Mouse (Mus musculus): ENCODE data around the gene St3gal3. TPM values are rescaled to one million over a fixed set of nuclear protein-coding genes. Genes with fewer than 3 reads are reported as not detected.

St3gal3 gene
- total and polyA plus RNA-seq, 2 experiments from 2014 or later: 11.8 to 50.9 TPM

GRCm38 (mm10) chr4:118108779-118109178 is 25.9 kb downstream of the St3gal3 start:
- Histone ChIP-seq H3K36me3 (ENCODE audit: insufficient read depth, low read length) (no peaks in the 10 kb centered on the region), H3K4me2 (ENCODE audit: low read depth, low read length) (no peak overlapping the region), H3K27me3 (ENCODE audit: insufficient read depth, low read length) (no peaks in the 10 kb centered on the region), H3K4me1 (ENCODE audit: insufficient read depth, low read length) (no peaks in the 10 kb centered on the region), H3K27ac (no peak overlapping the region), H3K9me3 (ENCODE audit: low read length) (no peaks in the 10 kb centered on the region), H3K4me3 (ENCODE audit: low read length) (no peak overlapping the region), H3K9ac (replicated peaks; ENCODE audit: low read length) (no peak overlapping the region)
- ATAC-seq: no peak
- no peak for TF ChIP-seq CTCF (IDR thresholded peaks at IDR 0.05; ENCODE audit: low read depth)
- WGBS: 80% methylated on average over 7 of the region's 7 CpGs
- no peak for DNase-seq (ENCODE audit: low spot score)

- no peak overlapping the region for H3K9ac ChIP-seq (replicated peaks; ENCODE audit: low read length)
- H3K4me3 ChIP-seq (ENCODE audit: low read length): no peak overlapping the region
- 89% methylated on average over 3 of the region's 3 CpGs for WGBS
- no peak for DNase-seq (ENCODE audit: low spot score)
- ATAC-seq: no peak
- H3K27me3 ChIP-seq (ENCODE audit: insufficient read depth, low read length): no peaks in the 10 kb centered on the region
- H3K4me1 ChIP-seq (ENCODE audit: insufficient read depth, low read length): no peaks in the 10 kb centered on the region
- H3K36me3 ChIP-seq (ENCODE audit: insufficient read depth, low read length): no peaks in the 10 kb centered on the region
- H3K4me2 ChIP-seq (ENCODE audit: low read depth, low read length): no peak overlapping the region
- TF ChIP-seq CTCF (IDR thresholded peaks at IDR 0.05; ENCODE audit: low read depth): no peak
- H3K9me3 ChIP-seq (ENCODE audit: low read length): no peaks in the 10 kb centered on the region
- H3K27ac ChIP-seq: no peak overlapping the region
Observed at GRCm38 (mm10) chr4:118105256-118106053, 29.3 kb downstream of the St3gal3 start.

DNA sequence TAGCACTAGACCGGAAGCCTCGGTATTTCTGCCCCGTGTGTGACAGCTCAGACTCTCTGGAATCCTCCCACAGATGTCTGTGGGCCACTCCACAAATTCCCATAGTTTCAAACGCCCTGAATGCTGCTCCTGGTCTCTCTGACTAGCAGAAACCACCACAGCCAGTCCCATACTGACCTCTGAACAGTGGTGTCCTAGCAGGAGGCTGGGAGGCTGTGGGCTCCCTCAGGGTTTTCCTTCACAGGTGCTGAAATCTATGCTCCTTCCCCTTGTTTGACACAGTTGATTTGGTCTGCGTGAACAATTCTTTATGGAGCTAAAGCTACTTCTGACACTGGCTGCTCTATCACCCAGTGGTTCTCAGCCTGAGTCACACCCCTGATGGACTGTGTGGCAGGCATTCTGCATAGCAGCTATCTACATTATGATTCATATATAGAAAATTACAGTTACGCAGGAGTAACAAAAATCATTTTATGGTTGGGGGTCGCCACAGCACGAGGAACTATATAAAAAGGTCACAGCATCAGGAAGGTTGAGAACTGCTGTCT is 31.4 kb downstream of the St3gal3 start:
- Histone ChIP-seq H3K27me3 (ENCODE audit: insufficient read depth, low read length) (no peaks in the 10 kb centered on the region), H3K9ac (replicated peaks; ENCODE audit: low read length) (no peak overlapping the region), H3K36me3 (ENCODE audit: insufficient read depth, low read length) (no peaks in the 10 kb centered on the region), H3K4me3 (ENCODE audit: low read length) (no peak overlapping the region), H3K9me3 (ENCODE audit: low read length) (no peaks in the 10 kb centered on the region), H3K27ac (no peak overlapping the region), H3K4me1 (ENCODE audit: insufficient read depth, low read length) (no peaks in the 10 kb centered on the region), H3K4me2 (ENCODE audit: low read depth, low read length) (no peak overlapping the region)
- TF ChIP-seq CTCF (IDR thresholded peaks at IDR 0.05; ENCODE audit: low read depth): no peak
- no peak for ATAC-seq
- WGBS: 84% methylated on average over 8 of the region's 8 CpGs
- DNase-seq (ENCODE audit: low spot score): no peak

DNA sequence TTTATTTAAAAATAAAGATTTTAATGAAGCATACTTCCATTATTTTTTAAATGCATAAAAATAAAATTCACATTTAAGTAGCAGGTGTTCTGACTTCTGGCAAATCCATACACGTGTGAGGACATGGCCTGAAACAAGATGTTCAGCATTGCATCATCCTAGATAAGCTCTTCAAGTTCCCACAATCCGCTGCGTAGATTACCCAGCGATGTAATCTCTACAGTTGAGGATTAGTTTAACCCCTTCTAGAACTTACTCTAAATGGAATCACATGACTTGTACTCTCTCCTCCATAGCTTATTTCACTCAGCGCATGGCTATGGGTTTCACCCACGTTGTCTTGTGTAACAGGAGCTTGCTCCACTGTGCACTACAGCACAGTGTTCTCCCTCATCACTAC is 33.2 kb downstream of the St3gal3 start:
- H3K27ac ChIP-seq: no peak overlapping the region
- no peak for ATAC-seq
- no peak overlapping the region for H3K9ac ChIP-seq (replicated peaks; ENCODE audit: low read length)
- no peaks in the 10 kb centered on the region for H3K27me3 ChIP-seq (ENCODE audit: insufficient read depth, low read length)
- H3K4me3 ChIP-seq (ENCODE audit: low read length): no peak overlapping the region
- 86% methylated on average over 6 of the region's 6 CpGs for WGBS
- H3K4me2 ChIP-seq (ENCODE audit: low read depth, low read length): no peak overlapping the region
- DNase-seq (ENCODE audit: low spot score): no peak
- H3K9me3 ChIP-seq (ENCODE audit: low read length): no peaks in the 10 kb centered on the region
- TF ChIP-seq CTCF (IDR thresholded peaks at IDR 0.05; ENCODE audit: low read depth): no peak
- H3K4me1 ChIP-seq (ENCODE audit: insufficient read depth, low read length): no peaks in the 10 kb centered on the region
- no peaks in the 10 kb centered on the region for H3K36me3 ChIP-seq (ENCODE audit: insufficient read depth, low read length)

- no peaks in the 10 kb centered on the region for H3K27me3 ChIP-seq (ENCODE audit: insufficient read depth, low read length)
- ATAC-seq: peak; percentile 71; the same call in 1 of the 2 replicates
- no peak overlapping the region for H3K27ac ChIP-seq
- no peak overlapping the region for H3K4me3 ChIP-seq (ENCODE audit: low read length)
- no peaks in the 10 kb centered on the region for H3K9me3 ChIP-seq (ENCODE audit: low read length)
- TF ChIP-seq CTCF (IDR thresholded peaks at IDR 0.05; ENCODE audit: low read depth): no peak
- DNase-seq (ENCODE audit: low spot score): peak; percentile 66
- H3K9ac ChIP-seq (replicated peaks; ENCODE audit: low read length): no peak overlapping the region
- H3K4me1 ChIP-seq (ENCODE audit: insufficient read depth, low read length): no peaks in the 10 kb centered on the region
- 79% methylated on average over 8 of the region's 8 CpGs for WGBS
- H3K4me2 ChIP-seq (ENCODE audit: low read depth, low read length): no peak overlapping the region
- no peaks in the 10 kb centered on the region for H3K36me3 ChIP-seq (ENCODE audit: insufficient read depth, low read length)
Observed at GRCm38 (mm10) chr4:118099637-118100364, 34.9 kb downstream of the St3gal3 start.

- DNase-seq (ENCODE audit: low spot score): no peak
Observed at GRCm38 (mm10) chr4:118098571-118098970, 36.1 kb downstream of the St3gal3 start.

More at GRCm38 (mm10) chr4:118098571-118098970, 36.1 kb downstream of the St3gal3 start:
- Histone ChIP-seq H3K9ac (replicated peaks; ENCODE audit: low read length) (no peak overlapping the region), H3K27me3 (ENCODE audit: insufficient read depth, low read length) (no peaks in the 10 kb centered on the region), H3K9me3 (ENCODE audit: low read length) (no peaks in the 10 kb centered on the region), H3K4me3 (ENCODE audit: low read length) (no peak overlapping the region), H3K27ac (no peak overlapping the region), H3K36me3 (ENCODE audit: insufficient read depth, low read length) (no peaks in the 10 kb centered on the region), H3K4me2 (ENCODE audit: low read depth, low read length) (no peak overlapping the region), H3K4me1 (ENCODE audit: insufficient read depth, low read length) (no peaks in the 10 kb centered on the region)
- TF ChIP-seq CTCF (IDR thresholded peaks at IDR 0.05; ENCODE audit: low read depth): no peak
- WGBS: 83% methylated on average over 6 of the region's 6 CpGs
- no peak for ATAC-seq

Measured in hindbrain, postnatal 0 days (tissue).